7 mouse cellular contexts compared by ENCODE assay signal in genomic region chr6:115814104-115814503, GRCm38 (mm10). TPM values are rescaled to one million over a fixed set of nuclear protein-coding genes. Genes with fewer than 3 reads are reported as not detected.
DNase-seq lines count a peak whose midpoint lies in the region; ATAC-seq and TF ChIP-seq lines count a peak whose summit lies in the region.

No protein-coding gene starts in this region.

- peak; percentile 63 for TF ChIP-seq CTCF in lung, adult 2 months (IDR thresholded peaks at IDR 0.05; ENCODE audit: insufficient read depth, low read length)

- 30% methylated on average over 4 of the region's 4 CpGs for WGBS in kidney, embryonic 16.5 days
- 32% methylated on average over 4 of the region's 4 CpGs for WGBS in lung, adult 2 months

- H3K4me3 ChIP-seq in kidney, embryonic 16.5 days (ENCODE audit: low read length) = no peak overlapping the region
- H3K4me3 ChIP-seq in lung, adult 2 months (replicated peaks; ENCODE audit: extremely low read depth, low read depth, low read length) = no peak overlapping the region

- H3K27me3 ChIP-seq in kidney, embryonic 16.5 days (ENCODE audit: insufficient read depth, low read length) = no peaks in the 10 kb centered on the region

- ATAC-seq in CD4-positive, CD25-positive, alpha-beta regulatory T cell, adult 4 months = peak; percentile 75
- peak; percentile 47 for ATAC-seq in kidney, embryonic 16.5 days (ENCODE audit: low FRiP score, low TSS enrichment)

- H3K4me1 ChIP-seq in kidney, embryonic 16.5 days (ENCODE audit: insufficient read depth, low read length) = no peaks in the 10 kb centered on the region
- H3K4me1 ChIP-seq in lung, adult 2 months (ENCODE audit: control insufficient read depth, insufficient read depth, low read length) = no peaks in the 10 kb centered on the region

- no peak for TF ChIP-seq POLR2A in lung, adult 2 months (IDR thresholded peaks at IDR 0.05; ENCODE audit: borderline replicate concordance, extremely low read depth, low read depth, low read length)

- no peaks in the 10 kb centered on the region for H3K36me3 ChIP-seq in kidney, embryonic 16.5 days (ENCODE audit: insufficient read depth, low read length)

- DNase-seq in A20 (ENCODE audit: low read depth, low spot score) = peak; percentile 69
- peak; percentile 78 for DNase-seq in c-Kit-positive CD71-positive TER-119-negative erythroid progenitor cells, embryonic 14.5 days (ENCODE audit: low read depth)
- peak; percentile 80 to 81 for DNase-seq in heart, adult 18-20 months
- DNase-seq in lung, adult 2 months = peak; percentile 52
- peak; percentile 37 for DNase-seq in right cerebral cortex, postnatal 25 days

- no peak overlapping the region for H3K27ac ChIP-seq in kidney, embryonic 16.5 days (ENCODE audit: low read length)

- no peaks in the 10 kb centered on the region for H3K9me3 ChIP-seq in kidney, embryonic 16.5 days (ENCODE audit: low read length)

- H3K9ac ChIP-seq in kidney, embryonic 16.5 days (replicated peaks; ENCODE audit: low read length) = no peak overlapping the region

- no peak overlapping the region for H3K4me2 ChIP-seq in kidney, embryonic 16.5 days (replicated peaks; ENCODE audit: low read depth, low read length)

RNA-seq across cellular contexts. Expression of gene Rpl32, which starts 5.6 kb away (rescaled TPM):
- polyA plus RNA-seq in CD4-positive, CD25-positive, alpha-beta regulatory T cell, adult 4 months (2017; shearing (Covaris generic)) = 1,000 to 10,000 TPM; 6,591 to 8,533 TPM
- total RNA-seq in heart, adult 18-20 months (2021) = 100 to 1,000 TPM; 616 to 693 TPM
- 1,760 and 1,914 TPM in 2 replicates for polyA plus RNA-seq in kidney, embryonic 16.5 days (2015; fragmentation: Nextera tagmentation; extraction: Ambion mirVana)
- 276 and 321 TPM in 2 replicates for polyA plus RNA-seq in lung, adult 2 months (2012; rRNA removed)

RNA-seq across cellular contexts. Expression of gene Efcab12, which starts 24.1 kb away (rescaled TPM):
- polyA plus RNA-seq in CD4-positive, CD25-positive, alpha-beta regulatory T cell, adult 4 months (2017; shearing (Covaris generic)) = under 1 TPM in 1 of 2 experiments, not detected in 1; 0.20 TPM
- total RNA-seq in heart, adult 18-20 months (2021) = under 1 TPM; 0.27 to 0.54 TPM
- polyA plus RNA-seq in kidney, embryonic 16.5 days (2015; fragmentation: Nextera tagmentation; extraction: Ambion mirVana) = 2.3 and 2.8 TPM in 2 replicates
- polyA plus RNA-seq in lung, adult 2 months (2012; rRNA removed) = 1.7 and 2.0 TPM in 2 replicates

RNA-seq across cellular contexts. Expression of gene Mbd4, which starts 39.1 kb away (rescaled TPM):
- polyA plus RNA-seq in CD4-positive, CD25-positive, alpha-beta regulatory T cell, adult 4 months (2017; shearing (Covaris generic)) = 10 to 100 TPM in 1 of 2 experiments, 1 to 10 TPM in 1; 9.8 to 14.9 TPM
- 1 to 10 TPM in 1 of 2 experiments, under 1 TPM in 1; 0.79 to 1.1 TPM for total RNA-seq in heart, adult 18-20 months (2021)
- 18.6 and 22.0 TPM in 2 replicates for polyA plus RNA-seq in kidney, embryonic 16.5 days (2015; fragmentation: Nextera tagmentation; extraction: Ambion mirVana)
- 1.3 and 2.5 TPM in 2 replicates for polyA plus RNA-seq in lung, adult 2 months (2012; rRNA removed)

RNA-seq across cellular contexts. Expression of gene Ift122, which starts 39.2 kb away (rescaled TPM):
- polyA plus RNA-seq in CD4-positive, CD25-positive, alpha-beta regulatory T cell, adult 4 months (2017; shearing (Covaris generic)) = 1 to 10 TPM; 1.7 to 5.1 TPM
- 1 to 10 TPM; 6.5 to 7.4 TPM for total RNA-seq in heart, adult 18-20 months (2021)
- polyA plus RNA-seq in kidney, embryonic 16.5 days (2015; fragmentation: Nextera tagmentation; extraction: Ambion mirVana) = 38.4 and 40.1 TPM in 2 replicates
- polyA plus RNA-seq in lung, adult 2 months (2012; rRNA removed) = 12.6 and 13.4 TPM in 2 replicates

RNA-seq across cellular contexts. Expression of gene Cand2, which starts 39.8 kb away (rescaled TPM):
- polyA plus RNA-seq in CD4-positive, CD25-positive, alpha-beta regulatory T cell, adult 4 months (2017; shearing (Covaris generic)) = 1 to 10 TPM; 3.7 to 4.5 TPM
- total RNA-seq in heart, adult 18-20 months (2021) = 10 to 100 TPM; 73.3 to 76.6 TPM
- 36.8 and 40.1 TPM in 2 replicates for polyA plus RNA-seq in kidney, embryonic 16.5 days (2015; fragmentation: Nextera tagmentation; extraction: Ambion mirVana)
- 5.3 and 8.4 TPM in 2 replicates for polyA plus RNA-seq in lung, adult 2 months (2012; rRNA removed)
